Mouse (Mus musculus) C2C12 (cell line): ENCODE measurements around the gene Comtd1. TPM values are rescaled to one million over a fixed set of nuclear protein-coding genes. Genes with fewer than 3 reads are reported as not detected.

ENCODE experiments used
- H3K27me3 ChIP-seq: one replicate; pipeline ENCODE4 v1.6.1; 2011; ENCODE audit not compliant: control insufficient read depth, insufficient read depth, insufficient read length
- H3K36me3 ChIP-seq: one replicate; pipeline ENCODE4 v1.6.1; 2011; ENCODE audit not compliant: control insufficient read depth, insufficient read depth
- H3K4me3 ChIP-seq: one replicate; pipeline ENCODE4 v1.5.1; 2011; ENCODE audit warnings: mild to moderate bottlenecking, control low read depth; ENCODE audit not compliant: poor library complexity, insufficient read depth, severe bottlenecking
- H3K79me2 ChIP-seq: one replicate; pipeline ENCODE4 v1.6.1; 2011; ENCODE audit not compliant: control insufficient read depth, insufficient read depth
- H3K79me3 ChIP-seq: one replicate; pipeline ENCODE4 v1.6.1; 2011; ENCODE audit warnings: low read depth, control low read depth
- H3ac ChIP-seq: one replicate; pipeline ENCODE3; 2011; ENCODE audit warnings: low read depth; ENCODE audit not compliant: control insufficient read depth, insufficient read length
- CEBPB ChIP-seq: IDR thresholded peaks from one replicate; pipeline ENCODE4 v1.6.1; 2011; ENCODE audit warnings: low read depth, mild to moderate bottlenecking, control low read depth, moderate library complexity
- CTCF ChIP-seq: IDR thresholded peaks from one replicate; pipeline ENCODE4 v1.5.1; 2011; ENCODE audit not compliant: control insufficient read depth, insufficient read depth, insufficient read length
- FOSL1 ChIP-seq: IDR thresholded peaks from one replicate; pipeline ENCODE4 v1.8.0; 2011; ENCODE audit warnings: mild to moderate bottlenecking, low read length; ENCODE audit not compliant: poor library complexity, insufficient read depth, severe bottlenecking
- MAX ChIP-seq: IDR thresholded peaks from one replicate; pipeline ENCODE4 v1.6.1; 2011; ENCODE audit warnings: mild to moderate bottlenecking, control low read depth
- MYOD1 ChIP-seq: IDR thresholded peaks from one replicate; pipeline ENCODE4 v1.6.1; 2011; ENCODE audit warnings: low read depth; ENCODE audit not compliant: control insufficient read depth, insufficient read length
- MYOG ChIP-seq: IDR thresholded peaks from one replicate; pipeline ENCODE4 v1.6.1; 2011; ENCODE audit not compliant: control insufficient read depth, insufficient read length; ENCODE audit errors: extremely low read depth
- USF1 ChIP-seq: IDR thresholded peaks from one replicate; pipeline ENCODE4 v1.6.1; 2011; ENCODE audit warnings: low read depth, mild to moderate bottlenecking, control low read depth, moderate library complexity
- polyA plus RNA-seq: library from polyadenylated mRNA; unstranded; fragments of >200 nt; fragmentation: generic; extraction: Trizol; gene quantifications from one replicate; pipeline ENCODE4 v1.2.1, GENCODE M21; 2012; ENCODE audit warnings: missing spikeins

Comtd1 gene
- polyA plus RNA-seq, 1 experiment, result 45.5 TPM

DNA sequence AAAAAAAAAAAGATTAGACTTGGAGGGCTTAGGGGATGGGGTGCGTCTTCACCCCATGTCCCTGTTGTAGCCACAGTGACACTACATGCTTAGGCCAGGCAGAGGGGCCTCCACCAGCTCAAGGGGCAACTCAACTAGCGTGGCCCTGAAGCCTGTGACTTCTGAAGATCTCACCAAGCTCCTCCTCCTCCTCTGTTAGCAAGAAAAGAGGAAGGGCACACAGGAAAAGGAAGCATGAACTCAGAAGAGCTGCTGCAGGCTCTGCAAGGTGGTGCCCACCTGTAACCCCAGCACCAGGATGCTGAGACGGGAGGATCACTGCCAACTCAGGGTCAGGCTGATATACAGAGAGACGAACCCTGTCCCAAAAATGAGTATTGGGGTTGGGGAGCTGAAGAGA, 37.5 kb downstream of the Comtd1 start:
- no peaks in the 10 kb centered on the region for H3K79me2 ChIP-seq
- H3ac ChIP-seq, result no peak overlapping the region
- no peaks in the 10 kb centered on the region for H3K36me3 ChIP-seq
- no peak overlapping the region for H3K4me3 ChIP-seq
- H3K27me3 ChIP-seq, result no peaks in the 10 kb centered on the region
- TF ChIP-seq CEBPB (no peak), MYOG (no peak), USF1 (no peak), MYOD1 (no peak), CTCF (no peak), FOSL1 (no peak), MAX (no peak)
- H3K79me3 ChIP-seq, result no peaks in the 10 kb centered on the region

DNA sequence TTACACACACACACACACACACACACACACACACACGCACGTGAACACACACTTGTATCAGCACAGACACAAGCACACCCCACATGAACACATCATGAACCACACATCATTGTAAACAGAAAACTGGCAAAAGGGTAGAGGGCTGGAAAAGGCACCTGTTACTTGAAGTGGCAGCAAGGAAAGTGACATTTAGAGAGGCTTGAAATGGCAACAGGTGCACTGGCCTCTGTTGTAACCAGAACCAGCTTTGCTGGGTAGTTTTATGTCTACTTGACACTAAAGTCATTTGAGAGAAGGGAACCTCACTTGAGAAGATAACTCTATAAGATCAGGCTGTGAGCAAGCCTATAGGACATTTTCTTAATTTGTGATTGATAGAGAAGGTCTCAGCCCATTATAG, 39.4 kb downstream of the Comtd1 start:
- no peaks in the 10 kb centered on the region for H3K79me2 ChIP-seq
- H3K4me3 ChIP-seq, result no peak overlapping the region
- H3ac ChIP-seq, result no peak overlapping the region
- TF ChIP-seq MYOD1 (no peak), MYOG (no peak), FOSL1 (no peak), USF1 (no peak), MAX (no peak), CTCF (no peak), CEBPB (no peak)
- no peaks in the 10 kb centered on the region for H3K27me3 ChIP-seq
- H3K36me3 ChIP-seq, result no peaks in the 10 kb centered on the region
- no peaks in the 10 kb centered on the region for H3K79me3 ChIP-seq

DNA sequence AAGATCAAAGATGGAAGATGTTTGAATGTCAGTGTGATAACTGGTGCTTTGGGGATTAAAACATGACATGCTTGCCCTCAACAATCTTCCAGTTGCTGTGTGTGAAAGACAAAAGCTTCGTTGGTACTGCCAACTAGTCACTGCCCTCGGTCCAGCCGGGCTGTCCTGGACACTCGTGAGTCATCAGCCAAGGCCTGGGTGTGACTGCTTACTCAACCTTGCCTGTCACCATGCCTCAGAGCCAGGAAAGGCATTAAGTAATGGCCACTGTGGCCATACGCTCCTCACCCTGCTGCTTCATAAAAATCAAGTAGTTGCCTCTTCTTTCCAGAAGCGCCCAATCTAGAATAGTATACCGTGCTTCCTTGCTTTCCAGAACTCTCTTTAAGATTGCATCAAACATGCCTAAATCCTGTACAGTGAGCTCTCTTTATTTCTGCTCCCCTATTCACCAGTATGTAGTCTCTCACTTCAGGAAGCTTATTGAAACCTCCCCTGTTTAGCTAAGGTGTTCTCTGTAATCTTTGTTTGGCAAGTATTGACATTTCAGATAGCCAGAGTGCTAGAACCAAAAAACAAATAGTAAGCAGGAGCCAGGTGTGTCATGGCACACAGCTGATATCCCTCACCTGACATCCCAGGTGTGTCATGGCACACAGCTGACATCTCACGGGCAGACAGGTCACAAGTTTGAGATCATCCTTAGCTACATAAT, 40.4 kb downstream of the Comtd1 start:
- H3K36me3 ChIP-seq, result no peaks in the 10 kb centered on the region
- no peak overlapping the region for H3ac ChIP-seq
- no peak for TF ChIP-seq CTCF
- TF ChIP-seq MYOD1, result peak; percentile 4
- no peak for TF ChIP-seq USF1
- no peak for TF ChIP-seq MYOG
- TF ChIP-seq CEBPB, result peak; percentile 45
- peak; percentile 61 for TF ChIP-seq FOSL1
- TF ChIP-seq MAX, result peak; percentile 77
- H3K4me3 ChIP-seq, result no peak overlapping the region
- no peaks in the 10 kb centered on the region for H3K79me3 ChIP-seq
- no peaks in the 10 kb centered on the region for H3K27me3 ChIP-seq
- H3K79me2 ChIP-seq, result no peaks in the 10 kb centered on the region

DNA sequence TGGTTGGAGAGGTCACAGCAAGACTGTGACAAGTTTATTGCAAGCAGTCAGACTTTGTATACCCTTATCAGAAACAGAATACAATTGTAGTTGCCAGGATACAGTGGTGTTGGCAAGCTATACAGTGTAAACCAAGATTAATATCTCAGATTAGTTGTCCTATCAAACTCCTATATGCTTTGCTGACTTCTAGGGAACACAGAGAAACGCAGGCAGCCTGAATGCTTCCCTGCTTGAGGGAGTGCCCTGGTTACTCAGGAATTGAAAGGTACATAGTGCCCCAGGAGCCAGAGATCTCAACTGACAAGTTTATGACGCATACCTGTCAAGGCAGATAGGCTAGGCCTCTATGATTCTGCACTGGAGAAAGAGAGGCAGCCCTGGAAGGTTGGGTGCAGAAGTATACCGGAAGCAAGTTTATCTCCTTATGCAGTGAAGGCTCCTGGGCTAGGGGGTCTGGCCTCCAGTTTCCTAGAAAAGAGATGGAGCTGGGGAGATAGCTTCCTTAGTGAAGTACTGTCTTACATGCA, 42.1 kb downstream of the Comtd1 start:
- TF ChIP-seq CEBPB (no peak), MYOD1 (no peak), MYOG (no peak), USF1 (no peak), MAX (no peak)
- H3K27me3 ChIP-seq, result no peaks in the 10 kb centered on the region
- H3K36me3 ChIP-seq, result no peaks in the 10 kb centered on the region
- no peak overlapping the region for H3K4me3 ChIP-seq
- no peaks in the 10 kb centered on the region for H3K79me2 ChIP-seq
- no peak overlapping the region for H3ac ChIP-seq
- no peaks in the 10 kb centered on the region for H3K79me3 ChIP-seq

DNA sequence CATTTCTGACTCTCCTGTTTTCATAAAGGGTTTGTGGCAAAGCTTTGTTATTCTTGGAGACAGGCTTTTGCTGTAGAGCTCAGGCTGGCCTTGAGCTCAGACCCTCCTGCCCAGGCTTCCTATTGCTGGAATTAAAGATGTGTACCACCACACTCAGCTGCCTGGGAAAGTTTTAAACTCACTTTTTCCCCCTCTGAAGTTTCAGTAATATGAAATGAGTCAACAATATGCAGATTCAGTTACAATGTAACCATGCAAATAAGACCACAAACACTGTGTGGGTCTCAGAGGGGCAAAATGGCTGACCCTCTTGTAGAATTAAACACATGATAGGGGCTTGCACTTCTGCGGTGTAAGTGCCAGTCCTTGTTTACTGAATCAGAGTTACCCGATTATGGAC, 42.6 kb downstream of the Comtd1 start:
- Histone ChIP-seq H3K79me3 (no peaks in the 10 kb centered on the region), H3K79me2 (no peaks in the 10 kb centered on the region), H3K27me3 (no peaks in the 10 kb centered on the region), H3K4me3 (no peak overlapping the region), H3ac (no peak overlapping the region), H3K36me3 (no peaks in the 10 kb centered on the region)
- no peak for TF ChIP-seq USF1
- TF ChIP-seq MYOG, result no peak
- no peak for TF ChIP-seq CEBPB
- no peak for TF ChIP-seq MAX
- no peak for TF ChIP-seq CTCF
- no peak for TF ChIP-seq FOSL1
- no peak for TF ChIP-seq MYOD1
